ENCODE assay signal across 12 mouse cellular contexts in genomic region chr12:29698976-29699375, GRCm38 (mm10).
A peak's percentile ranks its signal among the peaks of the same experiment; 100 is the strongest.
DNase-seq lines count a peak whose midpoint lies in the region; ATAC-seq and TF ChIP-seq lines count a peak whose summit lies in the region.
"Had no signal": no experiment of that assay in that cellular context is flagged by ENCODE, and none has a peak within 500 bp of the region (broad histone marks: within the 10 kb centered on the region; RNA-seq: fewer than 3 reads in every experiment).

No protein-coding gene starts in this region.

- TF ChIP-seq CTCF in layer of hippocampus, adult 2 months (conservative IDR thresholded peaks at IDR 0.05) = no peak

- peak; percentile 3; the same call in 1 of the 2 replicates for ATAC-seq in hindbrain, embryonic 14.5 days (ENCODE audit: low FRiP score)
- ATAC-seq in neural tube, embryonic 14.5 days (ENCODE audit: low read depth) = peak; percentile 23; the same call in 1 of the 2 replicates
- ATAC-seq: inflammation-experienced regulatory T-cells, adult 6 months had no signal

- H3K4me1 ChIP-seq in forebrain, embryonic 10.5 days = peaks cover 69% of the 10 kb centered on the region
- peaks cover 87% of the 10 kb centered on the region for H3K4me1 ChIP-seq in hindbrain, embryonic 14.5 days (replicated peaks; ENCODE audit: control insufficient read depth, insufficient read depth, low read length)
- H3K4me1 ChIP-seq in neural tube, embryonic 14.5 days (ENCODE audit: control insufficient read depth, insufficient read depth, low read length) = peaks cover 71% of the 10 kb centered on the region

- 28% methylated on average over 10 of the region's 10 CpGs for WGBS in forebrain, embryonic 10.5 days
- WGBS in hindbrain, embryonic 14.5 days = 8% methylated on average over 10 of the region's 10 CpGs
- WGBS in neural tube, embryonic 14.5 days = 9% methylated on average over 10 of the region's 10 CpGs

- peak in 1 of 2 experiments; percentile 44 for DNase-seq in layer of hippocampus, adult 2 months (ENCODE audit: low spot score in 2 of 2)
- no peak for DNase-seq in layer of hippocampus, adult 11-12 months (ENCODE audit: low spot score)
- peak; percentile 23 for DNase-seq in forebrain, embryonic 10.5 days (ENCODE audit: extremely low spot score, low spot score)
- peak; percentile 72 for DNase-seq in hindbrain, embryonic 14.5 days (ENCODE audit: low spot score)
- DNase-seq in thymus, postnatal 25 days = no peak
- no peak for DNase-seq in adrenal gland, adult (ENCODE audit: inconsistent age in 2 of 2, low spot score in 1 of 2)
- DNase-seq in kidney, postnatal 14 days = no peak
- DNase-seq: gastrocnemius, postnatal 10 days had no signal

- peak overlapping the region; percentile 46 for H3K9ac ChIP-seq in hindbrain, embryonic 14.5 days
- H3K9ac ChIP-seq in neural tube, embryonic 14.5 days (replicated peaks; ENCODE audit: low read depth, low read length) = peak overlapping the region; percentile 17; the same call in 1 of the 2 replicates

- H3K36me3 ChIP-seq in forebrain, embryonic 10.5 days (replicated peaks) = no peaks in the 10 kb centered on the region
- H3K36me3 ChIP-seq in hindbrain, embryonic 14.5 days (replicated peaks; ENCODE audit: control insufficient read depth, insufficient read depth) = no peaks in the 10 kb centered on the region
- H3K36me3 ChIP-seq in neural tube, embryonic 14.5 days (ENCODE audit: control insufficient read depth, insufficient read depth, low read length) = no peaks in the 10 kb centered on the region

- peak overlapping the region; percentile 26 for H3K4me2 ChIP-seq in hindbrain, embryonic 14.5 days (replicated peaks)
- H3K4me2 ChIP-seq in neural tube, embryonic 14.5 days (ENCODE audit: low read depth, low read length) = peak overlapping the region; percentile 0; the same call in 1 of the 2 replicates

- no peaks in the 10 kb centered on the region for H3K9me3 ChIP-seq in forebrain, embryonic 10.5 days
- H3K9me3 ChIP-seq in hindbrain, embryonic 14.5 days (ENCODE audit: control insufficient read depth, low read length) = no peaks in the 10 kb centered on the region
- H3K9me3 ChIP-seq in neural tube, embryonic 14.5 days (ENCODE audit: control insufficient read depth, low read length) = no peaks in the 10 kb centered on the region

- H3K4me3 ChIP-seq in layer of hippocampus, adult 2 months = no peak overlapping the region
- H3K4me3 ChIP-seq in forebrain, embryonic 10.5 days = no peak overlapping the region
- no peak overlapping the region for H3K4me3 ChIP-seq in hindbrain, embryonic 14.5 days (replicated peaks; ENCODE audit: low read length)
- no peak overlapping the region for H3K4me3 ChIP-seq in neural tube, embryonic 14.5 days (ENCODE audit: low read depth, low read length)

- peaks cover 78% of the 10 kb centered on the region for H3K27me3 ChIP-seq in forebrain, embryonic 10.5 days (ENCODE audit: poor library complexity, severe bottlenecking)
- no peaks in the 10 kb centered on the region for H3K27me3 ChIP-seq in hindbrain, embryonic 14.5 days (ENCODE audit: control insufficient read depth, insufficient read depth, low read length)
- no peaks in the 10 kb centered on the region for H3K27me3 ChIP-seq in neural tube, embryonic 14.5 days (ENCODE audit: control insufficient read depth, insufficient read depth, low read length)
- H3K27me3 ChIP-seq: CH12.LX had no signal

- peak overlapping the region; percentile 87 for H3K27ac ChIP-seq in layer of hippocampus, adult 2 months
- no peak overlapping the region for H3K27ac ChIP-seq in forebrain, embryonic 10.5 days
- peak overlapping the region; percentile 95 for H3K27ac ChIP-seq in hindbrain, embryonic 14.5 days
- peak overlapping the region; percentile 89 for H3K27ac ChIP-seq in neural tube, embryonic 14.5 days (ENCODE audit: low read depth, low read length)
- H3K27ac ChIP-seq: macrophage had no signal

Comparison
In these comparisons a context has a peak if more than half of its experiments do, and no peak if none do; other contexts are left out.
1. DNase-seq: peak in forebrain, embryonic 10.5 days (single experiment) and hindbrain, embryonic 14.5 days (single experiment); none in layer of hippocampus, adult 11-12 months (single experiment), thymus, postnatal 25 days (single experiment), adrenal gland, adult (0 of 2) and kidney, postnatal 14 days (single experiment).